Mouse (Mus musculus): ENCODE data around the gene Cab39l. TPM values are rescaled to one million over a fixed set of nuclear protein-coding genes. Genes with fewer than 3 reads are reported as not detected.

Cab39l gene
- polyA plus RNA-seq, 1 experiment from 2014 or later = 39.9 TPM

GRCm38 (mm10) chr14:59530801-59531200, 90.0 kb downstream of the Cab39l start:
- no peaks in the 10 kb centered on the region for H3K27me3 ChIP-seq (replicated peaks; ENCODE audit: control insufficient read depth, insufficient read depth, low read length)
- H3K27ac ChIP-seq (replicated peaks; ENCODE audit: low read depth, low read length) = no peak overlapping the region
- H3K4me2 ChIP-seq (ENCODE audit: low read depth, low read length) = no peak overlapping the region
- no peaks in the 10 kb centered on the region for H3K36me3 ChIP-seq (ENCODE audit: control insufficient read depth, insufficient read depth, low read length)
- H3K4me3 ChIP-seq (ENCODE audit: low read depth, low read length) = no peak overlapping the region
- H3K9me3 ChIP-seq (ENCODE audit: control insufficient read depth, low read length) = no peaks in the 10 kb centered on the region
- no peak overlapping the region for H3K9ac ChIP-seq (ENCODE audit: low read depth, low read length)
- DNase-seq (ENCODE audit: low spot score) (no peak), ATAC-seq (ENCODE audit: low read depth) (no peak)
- WGBS = 82% methylated on average over 1 of the region's 1 CpGs
- no peaks in the 10 kb centered on the region for H3K4me1 ChIP-seq (ENCODE audit: control insufficient read depth, insufficient read depth, low read length)

- H3K27me3 ChIP-seq (replicated peaks; ENCODE audit: control insufficient read depth, insufficient read depth, low read length) = no peaks in the 10 kb centered on the region
- 77% methylated on average over 1 of the region's 1 CpGs for WGBS
- H3K9ac ChIP-seq (ENCODE audit: low read depth, low read length) = no peak overlapping the region
- no peak overlapping the region for H3K27ac ChIP-seq (replicated peaks; ENCODE audit: low read depth, low read length)
- no peaks in the 10 kb centered on the region for H3K9me3 ChIP-seq (ENCODE audit: control insufficient read depth, low read length)
- peak; percentile 47; the same call in 1 of the 2 replicates for ATAC-seq (ENCODE audit: low read depth)
- no peak overlapping the region for H3K4me3 ChIP-seq (ENCODE audit: low read depth, low read length)
- H3K4me2 ChIP-seq (ENCODE audit: low read depth, low read length) = no peak overlapping the region
- no peaks in the 10 kb centered on the region for H3K36me3 ChIP-seq (ENCODE audit: control insufficient read depth, insufficient read depth, low read length)
- H3K4me1 ChIP-seq (ENCODE audit: control insufficient read depth, insufficient read depth, low read length) = no peaks in the 10 kb centered on the region
- DNase-seq (ENCODE audit: low spot score) = peak; percentile 45
Observed at GRCm38 (mm10) chr14:59532986-59533385, 92.2 kb downstream of the Cab39l start.

GRCm38 (mm10) chr14:59533908-59534307, 93.1 kb downstream of the Cab39l start:
- no peak overlapping the region for H3K9ac ChIP-seq (ENCODE audit: low read depth, low read length)
- DNase-seq (ENCODE audit: low spot score) (no peak), ATAC-seq (ENCODE audit: low read depth) (no peak)
- no peaks in the 10 kb centered on the region for H3K4me1 ChIP-seq (ENCODE audit: control insufficient read depth, insufficient read depth, low read length)
- no peaks in the 10 kb centered on the region for H3K27me3 ChIP-seq (replicated peaks; ENCODE audit: control insufficient read depth, insufficient read depth, low read length)
- no peak overlapping the region for H3K4me3 ChIP-seq (ENCODE audit: low read depth, low read length)
- H3K36me3 ChIP-seq (ENCODE audit: control insufficient read depth, insufficient read depth, low read length) = no peaks in the 10 kb centered on the region
- no peak overlapping the region for H3K27ac ChIP-seq (replicated peaks; ENCODE audit: low read depth, low read length)
- H3K9me3 ChIP-seq (ENCODE audit: control insufficient read depth, low read length) = no peaks in the 10 kb centered on the region
- H3K4me2 ChIP-seq (ENCODE audit: low read depth, low read length) = no peak overlapping the region

GRCm38 (mm10) chr14:59537829-59538432, 97.2 kb downstream of the Cab39l start:
- Histone ChIP-seq H3K9ac (ENCODE audit: low read depth, low read length) (no peak overlapping the region), H3K36me3 (ENCODE audit: control insufficient read depth, insufficient read depth, low read length) (peaks cover 4% of the 10 kb centered on the region; the same call in 1 of the 2 replicates), H3K4me1 (ENCODE audit: control insufficient read depth, insufficient read depth, low read length) (no peaks in the 10 kb centered on the region), H3K9me3 (ENCODE audit: control insufficient read depth, low read length) (no peaks in the 10 kb centered on the region), H3K27ac (replicated peaks; ENCODE audit: low read depth, low read length) (no peak overlapping the region), H3K4me2 (ENCODE audit: low read depth, low read length) (no peak overlapping the region), H3K4me3 (ENCODE audit: low read depth, low read length) (no peak overlapping the region), H3K27me3 (replicated peaks; ENCODE audit: control insufficient read depth, insufficient read depth, low read length) (no peaks in the 10 kb centered on the region)
- ATAC-seq (ENCODE audit: low read depth) (no peak), DNase-seq (ENCODE audit: low spot score) (no peak)
- 83% methylated on average over 4 of the region's 4 CpGs for WGBS

GRCm38 (mm10) chr14:59540230-59540629, 99.5 kb downstream of the Cab39l start:
- H3K4me3 ChIP-seq (ENCODE audit: low read depth, low read length) = no peak overlapping the region
- no peaks in the 10 kb centered on the region for H3K9me3 ChIP-seq (ENCODE audit: control insufficient read depth, low read length)
- H3K9ac ChIP-seq (ENCODE audit: low read depth, low read length) = no peak overlapping the region
- no peak overlapping the region for H3K27ac ChIP-seq (replicated peaks; ENCODE audit: low read depth, low read length)
- 78% methylated on average over 2 of the region's 2 CpGs for WGBS
- no peak for DNase-seq (ENCODE audit: low spot score)
- ATAC-seq (ENCODE audit: low read depth) = no peak
- H3K4me1 ChIP-seq (ENCODE audit: control insufficient read depth, insufficient read depth, low read length) = no peaks in the 10 kb centered on the region
- H3K4me2 ChIP-seq (ENCODE audit: low read depth, low read length) = no peak overlapping the region
- H3K27me3 ChIP-seq (replicated peaks; ENCODE audit: control insufficient read depth, insufficient read depth, low read length) = no peaks in the 10 kb centered on the region
- peaks cover 4% of the 10 kb centered on the region; the same call in 1 of the 2 replicates for H3K36me3 ChIP-seq (ENCODE audit: control insufficient read depth, insufficient read depth, low read length)

- no peak overlapping the region for H3K9ac ChIP-seq (ENCODE audit: low read depth, low read length)
- ATAC-seq (ENCODE audit: low read depth) (no peak), DNase-seq (ENCODE audit: low spot score) (no peak)
- H3K27me3 ChIP-seq (replicated peaks; ENCODE audit: control insufficient read depth, insufficient read depth, low read length) = no peaks in the 10 kb centered on the region
- H3K9me3 ChIP-seq (ENCODE audit: control insufficient read depth, low read length) = no peaks in the 10 kb centered on the region
- no peaks in the 10 kb centered on the region for H3K4me1 ChIP-seq (ENCODE audit: control insufficient read depth, insufficient read depth, low read length)
- H3K36me3 ChIP-seq (ENCODE audit: control insufficient read depth, insufficient read depth, low read length) = peaks cover 4% of the 10 kb centered on the region; the same call in 1 of the 2 replicates
- no peak overlapping the region for H3K4me3 ChIP-seq (ENCODE audit: low read depth, low read length)
- H3K4me2 ChIP-seq (ENCODE audit: low read depth, low read length) = no peak overlapping the region
- WGBS = 80% methylated on average over 6 of the region's 6 CpGs
- H3K27ac ChIP-seq (replicated peaks; ENCODE audit: low read depth, low read length) = no peak overlapping the region
Observed at GRCm38 (mm10) chr14:59540761-59541160, 100.0 kb downstream of the Cab39l start.

- no peak overlapping the region; the same call in 1 of the 2 replicates for H3K27ac ChIP-seq (replicated peaks; ENCODE audit: low read depth, low read length)
- ATAC-seq (ENCODE audit: low read depth) (no peak), DNase-seq (ENCODE audit: low spot score) (no peak)
- no peaks in the 10 kb centered on the region for H3K4me1 ChIP-seq (ENCODE audit: control insufficient read depth, insufficient read depth, low read length)
- H3K9me3 ChIP-seq (ENCODE audit: control insufficient read depth, low read length) = no peaks in the 10 kb centered on the region
- H3K4me2 ChIP-seq (ENCODE audit: low read depth, low read length) = no peak overlapping the region
- no peak overlapping the region for H3K9ac ChIP-seq (ENCODE audit: low read depth, low read length)
- peaks cover 4% of the 10 kb centered on the region; the same call in 1 of the 2 replicates for H3K36me3 ChIP-seq (ENCODE audit: control insufficient read depth, insufficient read depth, low read length)
- WGBS = 72% methylated on average over 3 of the region's 3 CpGs
- H3K4me3 ChIP-seq (ENCODE audit: low read depth, low read length) = no peak overlapping the region
- no peaks in the 10 kb centered on the region for H3K27me3 ChIP-seq (replicated peaks; ENCODE audit: control insufficient read depth, insufficient read depth, low read length)
Observed at GRCm38 (mm10) chr14:59543158-59543826, 102.5 kb downstream of the Cab39l start.

GRCm38 (mm10) chr14:59543956-59544355, 103.2 kb downstream of the Cab39l start:
- Histone ChIP-seq H3K27ac (replicated peaks; ENCODE audit: low read depth, low read length) (no peak overlapping the region; the same call in 1 of the 2 replicates), H3K4me2 (ENCODE audit: low read depth, low read length) (no peak overlapping the region)
- 56% methylated on average over 5 of the region's 5 CpGs for WGBS

More at GRCm38 (mm10) chr14:59543956-59544355, 103.2 kb downstream of the Cab39l start:
- H3K4me3 ChIP-seq (ENCODE audit: low read depth, low read length) = no peak overlapping the region
- no peaks in the 10 kb centered on the region for H3K27me3 ChIP-seq (replicated peaks; ENCODE audit: control insufficient read depth, insufficient read depth, low read length)
- DNase-seq (ENCODE audit: low spot score) = peak; percentile 36
- peaks cover 4% of the 10 kb centered on the region; the same call in 1 of the 2 replicates for H3K36me3 ChIP-seq (ENCODE audit: control insufficient read depth, insufficient read depth, low read length)
- no peak overlapping the region for H3K9ac ChIP-seq (ENCODE audit: low read depth, low read length)
- no peaks in the 10 kb centered on the region for H3K4me1 ChIP-seq (ENCODE audit: control insufficient read depth, insufficient read depth, low read length)
- no peak for ATAC-seq (ENCODE audit: low read depth)
- H3K9me3 ChIP-seq (ENCODE audit: control insufficient read depth, low read length) = no peaks in the 10 kb centered on the region
